Mouse (Mus musculus): ENCODE measurements around the gene Stat2.

Stat2 gene

GRCm38 (mm10) chr10:128270287-128270841 lies at the start of gene Stat2:
Stat2 (plus strand) TSS chr10:128270559.
- peak; percentile 99 for DNase-seq

GRCm38 (mm10) chr10:128221533-128222286 lies 48.6 kb upstream of the Stat2 start:
- DNase-seq, result peak; percentile 13

GRCm38 (mm10) chr10:128225064-128225463 lies 45.3 kb upstream of the Stat2 start:
- no peak for DNase-seq

GRCm38 (mm10) chr10:128225538-128225937 lies 44.8 kb upstream of the Stat2 start, which contains the start of gene Mip:
Mip (plus strand) TSS chr10:128225838.
- DNase-seq, result no peak

- DNase-seq, result no peak
These were observed 42.8 kb upstream of the Stat2 start for GRCm38 (mm10) chr10:128227592-128227991.

- no peak for DNase-seq
These were observed 42.4 kb upstream of the Stat2 start for GRCm38 (mm10) chr10:128228009-128228408.

- no peak for DNase-seq
These were observed 39.8 kb upstream of the Stat2 start for GRCm38 (mm10) chr10:128230582-128230981.

- DNase-seq, result no peak
These were observed 39.2 kb upstream of the Stat2 start for GRCm38 (mm10) chr10:128231146-128231545.

- peak; percentile 87 for DNase-seq
These were observed 38.5 kb upstream of the Stat2 start, which contains the start of gene Timeless for GRCm38 (mm10) chr10:128231697-128232419. Timeless (plus strand) TSS chr10:128232065.

- peak; percentile 85 for DNase-seq
These were observed 37.9 kb upstream of the Stat2 start for GRCm38 (mm10) chr10:128232420-128232985.

- no peak for DNase-seq
These were observed 34.0 kb upstream of the Stat2 start for GRCm38 (mm10) chr10:128236321-128236720.

- DNase-seq, result peak; percentile 16
These were observed 32.4 kb upstream of the Stat2 start for GRCm38 (mm10) chr10:128237807-128238480.

- DNase-seq, result no peak
These were observed 31.2 kb upstream of the Stat2 start for GRCm38 (mm10) chr10:128239140-128239539.

GRCm38 (mm10) chr10:128240131-128240530 lies 30.2 kb upstream of the Stat2 start:
- DNase-seq, result no peak

GRCm38 (mm10) chr10:128243252-128243651 lies 27.1 kb upstream of the Stat2 start:
- no peak for DNase-seq

- no peak for DNase-seq
These were observed 26.2 kb upstream of the Stat2 start for GRCm38 (mm10) chr10:128244121-128244520.

GRCm38 (mm10) chr10:128247020-128247732 lies 23.2 kb upstream of the Stat2 start:
- DNase-seq, result peak; percentile 64

GRCm38 (mm10) chr10:128250565-128250964 lies 19.8 kb upstream of the Stat2 start:
- DNase-seq, result no peak

- no peak for DNase-seq
These were observed 16.6 kb upstream of the Stat2 start, which contains the start of gene Apon for GRCm38 (mm10) chr10:128253677-128254255. Apon (plus strand) TSS chr10:128254096.

GRCm38 (mm10) chr10:128255925-128256324 lies 14.4 kb upstream of the Stat2 start:
- no peak for DNase-seq

GRCm38 (mm10) chr10:128256328-128256727 lies 14.0 kb upstream of the Stat2 start:
- no peak for DNase-seq

GRCm38 (mm10) chr10:128258953-128259352 lies 11.4 kb upstream of the Stat2 start:
- no peak for DNase-seq
